ENCODE assay signal across 10 mouse cellular contexts in the genomic region with DNA sequence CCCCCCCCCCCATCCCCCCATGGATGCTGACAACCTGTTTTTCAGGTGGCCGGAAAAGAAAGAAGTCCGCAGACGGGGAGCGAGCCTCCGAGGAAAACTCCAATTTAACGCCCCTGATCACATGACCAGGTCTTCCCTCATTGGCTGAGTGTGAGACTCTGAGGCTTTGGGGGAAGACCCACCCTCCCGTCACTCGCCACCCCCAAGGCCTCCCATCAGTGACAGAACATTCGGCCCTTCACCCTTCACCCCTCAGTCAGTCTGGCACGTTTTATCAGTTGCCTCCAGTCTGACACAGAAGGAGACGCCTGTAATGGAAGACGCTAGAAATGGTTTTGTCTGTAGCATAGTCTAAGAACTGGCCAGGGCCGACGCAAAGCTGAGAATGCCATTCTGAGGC. TPM values are rescaled to one million over a fixed set of nuclear protein-coding genes. Genes with fewer than 3 reads are reported as not detected.
DNase-seq lines count a peak whose midpoint lies in the region; ATAC-seq and TF ChIP-seq lines count a peak whose summit lies in the region.
"Had no signal": no experiment of that assay in that cellular context is flagged by ENCODE, and none has a peak within 500 bp of the region (broad histone marks: within the 10 kb centered on the region; RNA-seq: fewer than 3 reads in every experiment).

No protein-coding gene starts in this region.

- no peak overlapping the region for H3K27ac ChIP-seq in kidney, embryonic 14.5 days (ENCODE audit: low read depth, low read length)
- H3K27ac ChIP-seq in forebrain, embryonic 14.5 days (ENCODE audit: low read depth, low read length), result no peak overlapping the region
- H3K27ac ChIP-seq in liver, embryonic 12.5 days, result peak overlapping the region; percentile 82
- no peak overlapping the region for H3K27ac ChIP-seq in stomach, embryonic 14.5 days (ENCODE audit: low read length)
- no peak overlapping the region for H3K27ac ChIP-seq in left cerebral cortex, adult 2 months

- peak overlapping the region; percentile 13 for H3K4me3 ChIP-seq in kidney, embryonic 14.5 days (ENCODE audit: low read length)
- peak overlapping the region; percentile 22 for H3K4me3 ChIP-seq in forebrain, embryonic 14.5 days (ENCODE audit: low read depth, low read length)
- peak overlapping the region; percentile 49 for H3K4me3 ChIP-seq in liver, embryonic 12.5 days
- H3K4me3 ChIP-seq in stomach, embryonic 14.5 days (ENCODE audit: low read depth, low read length), result peak overlapping the region; percentile 11; the same call in 1 of the 2 replicates
- H3K4me3 ChIP-seq in left cerebral cortex, adult 2 months, result no peak overlapping the region

- H3K9me3 ChIP-seq in kidney, embryonic 14.5 days (ENCODE audit: control insufficient read depth, low read length), result no peaks in the 10 kb centered on the region
- no peaks in the 10 kb centered on the region for H3K9me3 ChIP-seq in forebrain, embryonic 14.5 days (replicated peaks; ENCODE audit: control insufficient read depth, low read length)
- no peaks in the 10 kb centered on the region for H3K9me3 ChIP-seq in liver, embryonic 12.5 days (replicated peaks)
- no peaks in the 10 kb centered on the region for H3K9me3 ChIP-seq in stomach, embryonic 14.5 days (ENCODE audit: control insufficient read depth, low read depth, low read length)

- H3K36me3 ChIP-seq in kidney, embryonic 14.5 days (ENCODE audit: control insufficient read depth, insufficient read depth, low read length), result peaks cover under 1% of the 10 kb centered on the region; the same call in 1 of the 2 replicates
- peaks cover 14% of the 10 kb centered on the region for H3K36me3 ChIP-seq in forebrain, embryonic 14.5 days (ENCODE audit: control insufficient read depth, insufficient read depth, low read length)
- peaks cover 16% of the 10 kb centered on the region for H3K36me3 ChIP-seq in liver, embryonic 12.5 days
- H3K36me3 ChIP-seq in stomach, embryonic 14.5 days (ENCODE audit: control insufficient read depth, insufficient read depth, low read length), result no peaks in the 10 kb centered on the region

- intact Hi-C loops in left cerebral cortex, postnatal 14 days (cut with DNase I), result no loop called here
- intact Hi-C loops in left cerebral cortex, adult 2 months (cut with DNase I), result no loop called here

- no peak overlapping the region for H3K9ac ChIP-seq in kidney, embryonic 14.5 days (ENCODE audit: low read depth, low read length)
- peak overlapping the region; percentile 43; the same call in 1 of the 2 replicates for H3K9ac ChIP-seq in forebrain, embryonic 14.5 days (ENCODE audit: low read length)
- peak overlapping the region; percentile 61 for H3K9ac ChIP-seq in liver, embryonic 12.5 days
- H3K9ac ChIP-seq in stomach, embryonic 14.5 days (replicated peaks; ENCODE audit: low read depth, low read length), result no peak overlapping the region

- WGBS in kidney, embryonic 14.5 days, result 9% methylated on average over 14 of the region's 14 CpGs
- WGBS in forebrain, embryonic 14.5 days, result 11% methylated on average over 14 of the region's 14 CpGs
- WGBS in liver, embryonic 12.5 days (ENCODE audit: insufficient replicate concordance), result 6% methylated on average over 14 of the region's 14 CpGs
- WGBS in stomach, embryonic 14.5 days, result 15% methylated on average over 14 of the region's 14 CpGs

- DNase-seq in kidney, postnatal 25 days, result no peak
- DNase-seq in forebrain, embryonic 14.5 days (ENCODE audit: low spot score), result peak; percentile 33
- DNase-seq in left cerebral cortex, postnatal 14 days (ENCODE audit: low spot score in 2 of 2), result no peak
- no peak for DNase-seq in left cerebral cortex, adult 2 months (ENCODE audit: extremely low spot score in 1 of 2, low spot score in 2 of 2)
- DNase-seq in B cell, adult 2 months, result no peak
- DNase-seq: right cerebral cortex, postnatal 14 days had no signal

- H3K27me3 ChIP-seq in kidney, embryonic 14.5 days (ENCODE audit: control insufficient read depth, insufficient read depth, low read length), result peaks cover 7% of the 10 kb centered on the region
- H3K27me3 ChIP-seq in forebrain, embryonic 14.5 days (replicated peaks; ENCODE audit: control insufficient read depth, insufficient read depth, low read length), result no peaks in the 10 kb centered on the region
- H3K27me3 ChIP-seq in liver, embryonic 12.5 days (replicated peaks), result no peaks in the 10 kb centered on the region; the same call in 1 of the 2 replicates
- no peaks in the 10 kb centered on the region for H3K27me3 ChIP-seq in stomach, embryonic 14.5 days (ENCODE audit: control insufficient read depth, insufficient read depth, low read length)
- H3K27me3 ChIP-seq: CH12.LX had no signal

- H3K4me1 ChIP-seq in kidney, embryonic 14.5 days (ENCODE audit: control insufficient read depth, insufficient read depth, low read length), result 0 out of 2 replicates have a peak, but pooled peaks cover 4% of the 10 kb centered on the region
- no peaks in the 10 kb centered on the region for H3K4me1 ChIP-seq in forebrain, embryonic 14.5 days (ENCODE audit: control insufficient read depth, insufficient read depth, low read length)
- H3K4me1 ChIP-seq in liver, embryonic 12.5 days, result peaks cover 36% of the 10 kb centered on the region
- no peaks in the 10 kb centered on the region for H3K4me1 ChIP-seq in stomach, embryonic 14.5 days (ENCODE audit: control insufficient read depth, insufficient read depth, low read length)

- ATAC-seq in kidney, embryonic 14.5 days (ENCODE audit: low FRiP score, low TSS enrichment), result 0 out of 2 replicates have a peak, but pooled peaks have one; percentile 39
- no peak for ATAC-seq in forebrain, embryonic 14.5 days
- peak; percentile 91 for ATAC-seq in liver, embryonic 12.5 days
- no peak for ATAC-seq in stomach, embryonic 14.5 days (ENCODE audit: insufficient number of reproducible peaks, insufficient read depth, low FRiP score, low read depth)

- no peak for TF ChIP-seq CTCF in left cerebral cortex, adult 2 months (IDR thresholded peaks at IDR 0.05)

- H3K4me2 ChIP-seq in kidney, embryonic 14.5 days (replicated peaks; ENCODE audit: low read depth, low read length), result peak overlapping the region; percentile 41
- H3K4me2 ChIP-seq in forebrain, embryonic 14.5 days (ENCODE audit: low read length), result peak overlapping the region; percentile 55
- H3K4me2 ChIP-seq in liver, embryonic 12.5 days, result peak overlapping the region; percentile 77
- H3K4me2 ChIP-seq in stomach, embryonic 14.5 days (replicated peaks; ENCODE audit: low read depth, low read length), result peak overlapping the region; percentile 37

RNA-seq across cellular contexts. Expression of gene Got1, which starts 29.5 kb away (rescaled TPM):
- 38.0 and 43.4 TPM in 2 replicates for polyA plus RNA-seq in kidney, embryonic 14.5 days (2014; fragmentation: Nextera tagmentation; extraction: Ambion mirVana)
- 56.9 and 65.6 TPM in 2 replicates for polyA plus RNA-seq in forebrain, embryonic 14.5 days (2014; fragmentation: Nextera tagmentation; extraction: Ambion mirVana)
- polyA plus RNA-seq in liver, embryonic 12.5 days (2016; fragmentation: Nextera tagmentation; extraction: Ambion mirVana), result 24.0 and 27.6 TPM in 2 replicates
- polyA plus RNA-seq in stomach, embryonic 14.5 days (2014; fragmentation: Nextera tagmentation; extraction: Ambion mirVana), result 21.3 and 21.6 TPM in 2 replicates
- 100 to 1,000 TPM; 324 to 342 TPM for total RNA-seq in left cerebral cortex, postnatal 14 days (2021)
- 100 to 1,000 TPM; 361 to 390 TPM for total RNA-seq in left cerebral cortex, adult 2 months (2021)

RNA-seq across cellular contexts. Expression of gene Cnnm1, which starts 54.7 kb away (rescaled TPM):
- polyA plus RNA-seq in kidney, embryonic 14.5 days (2014; fragmentation: Nextera tagmentation; extraction: Ambion mirVana), result 0.13 TPM in 1 of 2 replicates, not detected in the other
- 0.62 and 1.4 TPM in 2 replicates for polyA plus RNA-seq in forebrain, embryonic 14.5 days (2014; fragmentation: Nextera tagmentation; extraction: Ambion mirVana)
- polyA plus RNA-seq in liver, embryonic 12.5 days (2016; fragmentation: Nextera tagmentation; extraction: Ambion mirVana), result 0.08 and 0.18 TPM in 2 replicates
- polyA plus RNA-seq in stomach, embryonic 14.5 days (2014; fragmentation: Nextera tagmentation; extraction: Ambion mirVana), result 0.32 and 0.77 TPM in 2 replicates
- total RNA-seq in left cerebral cortex, postnatal 14 days (2021), result 10 to 100 TPM; 73.1 to 76.9 TPM
- total RNA-seq in left cerebral cortex, adult 2 months (2021), result 100 to 1,000 TPM; 114 to 116 TPM
- total RNA-seq: CH12.LX had no signal

Comparison
In these comparisons a context has a peak if more than half of its experiments do, and no peak if none do; other contexts are left out.
1. ATAC-seq: peak in kidney, embryonic 14.5 days (single experiment) and liver, embryonic 12.5 days (single experiment); none in forebrain, embryonic 14.5 days (single experiment) and stomach, embryonic 14.5 days (single experiment).
2. H3K9ac ChIP-seq: peak in forebrain, embryonic 14.5 days (single experiment) and liver, embryonic 12.5 days (single experiment); none in kidney, embryonic 14.5 days (single experiment) and stomach, embryonic 14.5 days (single experiment).
3. Peak in every context shown above with its lines, with median percentiles within 50 percentile points of each other: H3K4me2 ChIP-seq.